Comparison of ENCODE assay signal across 20 mouse cellular contexts in the genomic region with DNA sequence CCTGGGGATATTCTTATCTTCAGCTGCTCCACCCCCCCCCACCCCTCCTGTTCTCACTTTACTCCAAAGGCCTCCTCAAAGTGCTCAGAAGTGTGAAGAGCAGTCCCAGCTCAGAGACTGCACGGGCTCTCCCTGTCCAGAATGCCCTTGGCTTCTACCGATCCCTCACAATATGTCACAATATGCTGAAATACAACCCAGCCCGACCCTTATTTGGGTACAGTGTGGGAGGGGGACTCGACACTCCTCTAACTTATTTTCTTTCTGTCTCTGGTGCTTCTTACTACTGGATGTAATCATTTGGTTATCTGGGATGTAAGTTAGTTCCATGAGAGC.
"Had no signal": no experiment of that assay in that cellular context is flagged by ENCODE, and none has a peak within 500 bp of the region (broad histone marks: within the 10 kb centered on the region; RNA-seq: fewer than 3 reads in every experiment).

No protein-coding gene starts in this region.

- H3K9me3 ChIP-seq: midbrain, embryonic 10.5 days; midbrain, embryonic 15.5 days; neural tube, embryonic 13.5 days; neural tube, embryonic 15.5 days had no signal

- H3K4me3 ChIP-seq: liver, embryonic 12.5 days; midbrain, embryonic 10.5 days; midbrain, embryonic 13.5 days; midbrain, embryonic 15.5 days; neural tube, embryonic 13.5 days; neural tube, embryonic 15.5 days; stomach, embryonic 15.5 days had no signal

- H3K27me3 ChIP-seq: liver, embryonic 12.5 days; midbrain, embryonic 15.5 days; neural tube, embryonic 15.5 days; stomach, embryonic 15.5 days had no signal

- ATAC-seq: liver, embryonic 12.5 days; midbrain, embryonic 13.5 days; midbrain, embryonic 15.5 days had no signal

- DNase-seq: lung, adult 18-20 months; lung, embryonic 14.5 days; lung, postnatal 10 days; lung, postnatal 4 days; retina, postnatal 1 day; right cerebral cortex, adult 18-20 months; right cerebral cortex, postnatal 25 days; right cerebral cortex, postnatal 4 days; thymus, adult 2 months; thymus, postnatal 25 days; thymus, postnatal 4 days had no signal

- H3K27ac ChIP-seq: liver, embryonic 12.5 days; liver, embryonic 14.5 days; midbrain, embryonic 10.5 days; midbrain, embryonic 13.5 days; midbrain, embryonic 15.5 days; neural tube, embryonic 13.5 days; neural tube, embryonic 15.5 days; stomach, embryonic 15.5 days; stomach, postnatal 0 days had no signal

- H3K9ac ChIP-seq: liver, embryonic 12.5 days; liver, embryonic 14.5 days; lung, embryonic 14.5 days; midbrain, embryonic 13.5 days; midbrain, embryonic 15.5 days; neural tube, embryonic 13.5 days; neural tube, embryonic 15.5 days; stomach, embryonic 15.5 days had no signal

- H3K4me2 ChIP-seq: liver, embryonic 12.5 days; lung, embryonic 14.5 days; midbrain, embryonic 13.5 days; midbrain, embryonic 15.5 days; neural tube, embryonic 13.5 days; neural tube, embryonic 15.5 days; stomach, embryonic 15.5 days had no signal

- H3K36me3 ChIP-seq: liver, embryonic 12.5 days; midbrain, embryonic 10.5 days; midbrain, embryonic 13.5 days; midbrain, embryonic 15.5 days; neural tube, embryonic 13.5 days; neural tube, embryonic 15.5 days; stomach, embryonic 15.5 days had no signal
